Mouse (Mus musculus) mesoderm, embryonic 11.5 days (tissue): ENCODE measurements around the gene Olfr1489.
"Not testable (repeated sequence)": the region's sequence is repeated elsewhere in the genome, so short reads cannot be mapped to it uniquely, and the experiment has no call there.

Source experiments
- DNase-seq: peaks from one replicate; pipeline ENCODE4 v3.0.0-alpha.2; 2012; ENCODE audit warnings: low read depth, low spot score

Olfr1489 gene

GRCm38 (mm10) chr19:13631321-13631720 lies at the start of gene Olfr1489:
Gene Olfr1489, plus strand, starts transcription at chr19:13631621.
- no peak for DNase-seq

- DNase-seq, result no peak
These were observed 48.2 kb upstream of the Olfr1489 start, which contains the start of gene Olfr1484 for GRCm38 (mm10) chr19:13583211-13583610. Gene Olfr1484, plus strand, starts transcription at chr19:13583511.

- DNase-seq, result not testable (repeated sequence)
These were observed 14.3 kb upstream of the Olfr1489 start, which contains the start of gene Olfr1487 for GRCm38 (mm10) chr19:13617075-13617474. Gene Olfr1487, plus strand, starts transcription at chr19:13617375.

GRCm38 (mm10) chr19:13650791-13651190 lies 19.4 kb downstream of the Olfr1489 start, which contains the start of gene Olfr1490:
Gene Olfr1490, plus strand, starts transcription at chr19:13651091.
- DNase-seq, result no peak
